Mouse (Mus musculus): ENCODE data around the gene Nipsnap3b. TPM values are rescaled to one million over a fixed set of nuclear protein-coding genes. Genes with fewer than 3 reads are reported as not detected.

The Nipsnap3b gene
- polyA plus RNA-seq, 1 experiment = 5.4 TPM

DNA sequence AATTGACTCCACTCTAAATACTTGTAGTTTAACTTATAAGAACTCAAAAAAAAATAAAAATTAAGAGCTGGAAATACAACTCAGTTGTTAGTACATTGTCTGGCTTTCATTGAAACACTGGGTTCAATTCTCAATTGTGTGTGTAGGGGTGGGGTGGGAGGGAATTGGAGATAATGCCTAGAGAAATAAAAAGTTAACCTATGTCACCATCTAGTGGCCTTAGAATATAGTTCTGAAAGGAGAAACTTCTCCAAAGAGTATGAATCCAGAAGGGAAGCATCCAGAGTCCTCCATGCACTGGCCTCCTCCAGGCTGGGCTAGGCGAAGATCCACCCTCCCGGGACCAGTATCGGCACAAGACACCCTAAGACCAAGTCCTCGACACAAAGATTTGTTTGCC lies 2.5 kb upstream of the Nipsnap3b start:
- H3K4me1 ChIP-seq (ENCODE audit: control insufficient read depth, insufficient read depth, low read length) = peaks cover 5% of the 10 kb centered on the region
- no peaks in the 10 kb centered on the region for H3K36me3 ChIP-seq (ENCODE audit: control insufficient read depth, insufficient read depth, low read length)
- H3K4me3 ChIP-seq (ENCODE audit: control insufficient read depth, low read depth, low read length) = no peak overlapping the region
- TF ChIP-seq POLR2A (IDR thresholded peaks at IDR 0.05; ENCODE audit: control insufficient read depth, low read depth, low read length) (no peak), CTCF (IDR thresholded peaks at IDR 0.05; ENCODE audit: control insufficient read depth, insufficient read depth, insufficient replicate concordance, low read depth, low read length) (no peak)
- H3K27ac ChIP-seq (ENCODE audit: control insufficient read depth, insufficient read depth, low read depth, low read length) = no peak overlapping the region
- no peaks in the 10 kb centered on the region for H3K27me3 ChIP-seq (ENCODE audit: control insufficient read depth, insufficient read depth, low read length)

DNA sequence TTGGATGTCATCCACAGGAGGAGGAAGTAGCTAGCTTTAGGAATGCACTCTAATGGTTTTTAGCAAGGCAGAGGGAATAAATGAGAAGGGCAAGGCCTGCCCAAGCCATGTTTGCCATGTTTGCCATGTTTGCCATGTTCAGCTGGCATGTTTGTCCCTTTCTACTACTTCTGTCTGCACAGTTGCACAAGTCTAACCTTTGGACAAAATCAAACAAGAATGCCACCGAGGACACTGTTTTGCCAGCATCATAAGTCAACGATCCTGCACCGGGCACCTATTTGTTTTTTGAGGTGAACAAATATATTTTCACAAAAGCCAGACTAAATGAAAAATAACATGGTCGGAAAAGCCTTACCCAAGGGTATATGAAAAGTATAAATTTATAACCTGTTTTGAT lies 1.8 kb upstream of the Nipsnap3b start:
- Histone ChIP-seq H3K36me3 (ENCODE audit: control insufficient read depth, insufficient read depth, low read length) (no peaks in the 10 kb centered on the region), H3K27ac (ENCODE audit: control insufficient read depth, insufficient read depth, low read depth, low read length) (no peak overlapping the region), H3K27me3 (ENCODE audit: control insufficient read depth, insufficient read depth, low read length) (no peaks in the 10 kb centered on the region), H3K4me3 (ENCODE audit: control insufficient read depth, low read depth, low read length) (no peak overlapping the region), H3K4me1 (ENCODE audit: control insufficient read depth, insufficient read depth, low read length) (peaks cover 5% of the 10 kb centered on the region)
- TF ChIP-seq POLR2A (IDR thresholded peaks at IDR 0.05; ENCODE audit: control insufficient read depth, low read depth, low read length) (no peak), CTCF (IDR thresholded peaks at IDR 0.05; ENCODE audit: control insufficient read depth, insufficient read depth, insufficient replicate concordance, low read depth, low read length) (no peak)

DNA sequence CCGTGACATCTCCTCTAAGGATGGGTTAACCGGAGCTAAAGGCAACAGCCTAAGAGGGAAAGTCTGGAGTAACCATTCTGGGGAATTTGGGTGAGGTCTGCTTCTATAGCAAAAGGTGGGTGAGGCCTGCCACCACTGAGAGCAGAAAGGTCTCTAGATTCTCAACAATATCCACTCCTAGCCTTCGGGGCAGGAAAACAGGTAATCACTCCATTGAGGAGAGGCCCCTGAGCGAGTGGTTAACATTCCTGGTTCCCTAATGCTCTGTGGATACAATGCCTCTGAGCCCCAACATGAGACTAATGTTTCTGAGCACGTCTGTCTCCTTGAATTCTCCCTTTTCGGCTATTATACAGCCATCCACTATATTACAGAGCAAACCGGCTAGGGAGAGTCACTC lies 2.7 kb downstream of the Nipsnap3b start:
- TF ChIP-seq CTCF (IDR thresholded peaks at IDR 0.05; ENCODE audit: control insufficient read depth, insufficient read depth, insufficient replicate concordance, low read depth, low read length) = no peak
- no peak for TF ChIP-seq POLR2A (IDR thresholded peaks at IDR 0.05; ENCODE audit: control insufficient read depth, low read depth, low read length)
- Histone ChIP-seq H3K27ac (ENCODE audit: control insufficient read depth, insufficient read depth, low read depth, low read length) (no peak overlapping the region), H3K36me3 (ENCODE audit: control insufficient read depth, insufficient read depth, low read length) (no peaks in the 10 kb centered on the region), H3K4me3 (ENCODE audit: control insufficient read depth, low read depth, low read length) (no peak overlapping the region), H3K4me1 (ENCODE audit: control insufficient read depth, insufficient read depth, low read length) (peaks cover 5% of the 10 kb centered on the region), H3K27me3 (ENCODE audit: control insufficient read depth, insufficient read depth, low read length) (no peaks in the 10 kb centered on the region)

DNA sequence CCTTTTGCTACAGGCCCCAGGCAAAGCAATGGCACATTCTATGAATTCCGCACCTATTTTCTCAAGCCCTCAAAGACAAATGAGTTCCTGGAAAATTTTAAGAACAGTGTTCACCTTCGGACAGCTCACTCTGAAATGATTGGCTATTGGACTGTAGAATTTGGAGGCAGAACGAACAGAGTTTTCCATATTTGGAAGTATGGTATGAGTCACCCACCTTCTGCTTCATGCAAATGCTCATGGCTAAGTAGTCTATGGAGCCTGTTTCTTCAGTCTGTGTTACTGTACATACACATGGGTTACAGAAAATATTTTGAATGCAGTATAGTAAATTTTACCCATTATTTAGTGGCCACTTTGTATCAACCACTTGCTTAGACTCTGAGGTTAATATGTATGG lies 3.3 kb downstream of the Nipsnap3b start:
- no peak overlapping the region for H3K4me3 ChIP-seq (ENCODE audit: control insufficient read depth, low read depth, low read length)
- H3K36me3 ChIP-seq (ENCODE audit: control insufficient read depth, insufficient read depth, low read length) = no peaks in the 10 kb centered on the region
- H3K27ac ChIP-seq (ENCODE audit: control insufficient read depth, insufficient read depth, low read depth, low read length) = no peak overlapping the region
- no peaks in the 10 kb centered on the region for H3K27me3 ChIP-seq (ENCODE audit: control insufficient read depth, insufficient read depth, low read length)
- no peak for TF ChIP-seq CTCF (IDR thresholded peaks at IDR 0.05; ENCODE audit: control insufficient read depth, insufficient read depth, insufficient replicate concordance, low read depth, low read length)
- no peak for TF ChIP-seq POLR2A (IDR thresholded peaks at IDR 0.05; ENCODE audit: control insufficient read depth, low read depth, low read length)
- H3K4me1 ChIP-seq (ENCODE audit: control insufficient read depth, insufficient read depth, low read length) = peaks cover 5% of the 10 kb centered on the region

DNA sequence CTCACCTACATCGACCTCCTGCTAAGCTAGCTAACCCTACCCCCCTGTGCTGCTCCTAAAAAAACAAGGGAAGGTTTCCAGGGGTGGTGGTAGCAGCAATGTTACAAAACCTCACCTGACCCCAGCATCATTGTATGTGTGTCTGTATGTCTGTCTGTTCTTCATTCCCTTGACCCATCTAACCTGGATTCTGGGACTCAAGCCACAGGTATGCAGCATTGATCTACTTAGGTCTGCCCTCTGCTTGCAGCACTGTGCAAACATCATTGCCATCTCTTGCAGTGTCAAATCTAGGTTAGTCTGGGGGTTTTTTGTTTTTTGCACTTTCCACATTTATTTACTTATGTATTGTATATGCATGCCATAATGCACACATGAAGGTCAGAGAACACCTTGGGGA lies 6.7 kb downstream of the Nipsnap3b start:
- no peak overlapping the region for H3K27ac ChIP-seq (ENCODE audit: control insufficient read depth, insufficient read depth, low read depth, low read length)
- H3K36me3 ChIP-seq (ENCODE audit: control insufficient read depth, insufficient read depth, low read length) = no peaks in the 10 kb centered on the region
- H3K4me3 ChIP-seq (ENCODE audit: control insufficient read depth, low read depth, low read length) = no peak overlapping the region
- no peaks in the 10 kb centered on the region for H3K4me1 ChIP-seq (ENCODE audit: control insufficient read depth, insufficient read depth, low read length)
- no peaks in the 10 kb centered on the region for H3K27me3 ChIP-seq (ENCODE audit: control insufficient read depth, insufficient read depth, low read length)
- TF ChIP-seq POLR2A (IDR thresholded peaks at IDR 0.05; ENCODE audit: control insufficient read depth, low read depth, low read length) (no peak), CTCF (IDR thresholded peaks at IDR 0.05; ENCODE audit: control insufficient read depth, insufficient read depth, insufficient replicate concordance, low read depth, low read length) (no peak)

DNA sequence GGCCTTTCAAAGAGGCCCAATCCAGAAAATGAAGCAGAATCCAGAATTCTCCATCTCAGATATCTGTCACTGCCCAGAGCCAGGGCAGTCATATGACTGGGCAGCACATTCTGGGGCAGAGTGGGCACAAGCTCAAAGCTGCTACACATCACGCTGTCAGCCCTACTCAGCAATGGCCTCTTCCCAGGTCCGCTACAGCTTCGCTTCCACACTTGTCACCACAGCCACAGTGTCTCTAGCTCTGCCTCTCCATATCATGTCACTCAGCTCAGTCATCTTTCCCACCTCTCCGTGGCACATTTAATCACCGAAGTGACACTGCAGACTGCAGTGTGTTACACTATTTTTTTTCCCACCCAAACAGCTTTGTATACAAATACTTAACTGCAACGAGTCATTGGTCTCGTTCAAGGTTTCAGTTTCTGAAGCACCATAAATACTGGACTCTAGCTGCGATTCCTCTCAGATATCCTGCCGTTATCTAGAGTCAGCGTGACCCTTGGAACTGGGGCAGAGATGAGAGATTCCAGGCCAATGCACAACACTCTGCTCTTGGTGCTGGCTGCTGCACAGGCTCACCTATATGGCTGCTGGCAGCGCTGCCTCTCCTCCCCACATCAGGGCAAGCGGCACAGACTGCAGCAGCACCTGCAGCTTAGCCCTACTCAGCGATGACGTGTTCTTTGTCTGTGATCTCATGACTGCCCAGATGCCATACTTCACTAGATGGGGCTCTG lies 11.7 kb downstream of the Nipsnap3b start:
- no peak for TF ChIP-seq CTCF (IDR thresholded peaks at IDR 0.05; ENCODE audit: control insufficient read depth, insufficient read depth, insufficient replicate concordance, low read depth, low read length)
- no peak for TF ChIP-seq POLR2A (IDR thresholded peaks at IDR 0.05; ENCODE audit: control insufficient read depth, low read depth, low read length)
- no peak overlapping the region for H3K4me3 ChIP-seq (ENCODE audit: control insufficient read depth, low read depth, low read length)
- no peak overlapping the region for H3K27ac ChIP-seq (ENCODE audit: control insufficient read depth, insufficient read depth, low read depth, low read length)
- no peaks in the 10 kb centered on the region for H3K36me3 ChIP-seq (ENCODE audit: control insufficient read depth, insufficient read depth, low read length)
- no peaks in the 10 kb centered on the region for H3K27me3 ChIP-seq (ENCODE audit: control insufficient read depth, insufficient read depth, low read length)
- no peaks in the 10 kb centered on the region for H3K4me1 ChIP-seq (ENCODE audit: control insufficient read depth, insufficient read depth, low read length)

DNA sequence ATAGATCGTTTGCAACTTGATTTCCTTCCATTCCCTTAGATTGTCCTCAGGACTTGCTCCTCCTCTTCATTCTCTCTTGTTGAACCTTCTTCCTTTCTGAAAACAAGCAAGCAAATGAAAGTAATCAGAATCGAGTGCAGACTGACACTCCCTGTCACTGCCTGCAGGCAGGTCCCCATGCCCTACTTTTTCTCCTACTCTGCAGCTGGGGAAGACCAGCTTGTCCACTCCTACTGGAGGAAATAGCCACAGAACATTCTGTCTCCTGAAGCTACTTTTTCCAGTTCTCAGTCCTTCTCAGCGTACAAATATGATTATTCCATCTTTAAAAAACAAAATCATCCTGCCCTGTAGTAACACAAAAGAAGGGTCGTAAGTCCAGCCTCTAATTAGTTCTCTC lies 12.7 kb downstream of the Nipsnap3b start:
- no peak overlapping the region for H3K4me3 ChIP-seq (ENCODE audit: control insufficient read depth, low read depth, low read length)
- H3K4me1 ChIP-seq (ENCODE audit: control insufficient read depth, insufficient read depth, low read length) = no peaks in the 10 kb centered on the region
- no peaks in the 10 kb centered on the region for H3K36me3 ChIP-seq (ENCODE audit: control insufficient read depth, insufficient read depth, low read length)
- no peak overlapping the region for H3K27ac ChIP-seq (ENCODE audit: control insufficient read depth, insufficient read depth, low read depth, low read length)
- H3K27me3 ChIP-seq (ENCODE audit: control insufficient read depth, insufficient read depth, low read length) = no peaks in the 10 kb centered on the region
- TF ChIP-seq POLR2A (IDR thresholded peaks at IDR 0.05; ENCODE audit: control insufficient read depth, low read depth, low read length) (no peak), CTCF (IDR thresholded peaks at IDR 0.05; ENCODE audit: control insufficient read depth, insufficient read depth, insufficient replicate concordance, low read depth, low read length) (no peak)
